Mouse (Mus musculus): ENCODE measurements at regions not wholly inside any gene's neighbourhood (a gene's known extent, or its start where the extent isn't known, plus 50 kb on each side); places are given as distances from the start of the nearest gene placed in this dataset.

DNA sequence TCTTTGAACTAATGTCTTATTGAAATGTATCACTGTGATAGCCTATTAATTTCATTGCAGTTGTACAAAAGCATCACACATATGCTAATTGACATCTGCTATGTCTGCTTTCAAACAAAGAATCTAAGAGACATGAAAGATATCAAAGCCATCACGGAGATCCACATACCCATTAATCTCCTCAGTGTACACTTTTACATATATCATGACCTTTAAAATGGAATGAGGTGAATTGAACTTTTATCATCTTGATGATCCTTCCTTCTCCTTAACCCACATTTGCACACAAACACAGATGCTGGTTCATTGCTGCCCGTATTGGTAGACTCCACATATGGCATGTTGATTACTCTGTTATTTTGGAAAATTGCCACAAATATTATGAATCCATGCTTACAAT lies 570.2 kb upstream of the Robo1 start:
- no peak for ATAC-seq (ENCODE audit: low read depth)
- Histone ChIP-seq H3K27ac (ENCODE audit: low read length) (no peak overlapping the region), H3K27me3 (ENCODE audit: control insufficient read depth, insufficient read depth, low read depth, low read length) (no peaks in the 10 kb centered on the region), H3K4me3 (ENCODE audit: low read length) (no peak overlapping the region), H3K36me3 (ENCODE audit: control insufficient read depth, insufficient read depth, low read length) (no peaks in the 10 kb centered on the region), H3K9me3 (ENCODE audit: control insufficient read depth, low read length) (no peaks in the 10 kb centered on the region), H3K4me2 (ENCODE audit: low read depth, low read length) (no peak overlapping the region), H3K9ac (ENCODE audit: low read length) (no peak overlapping the region), H3K4me1 (replicated peaks; ENCODE audit: control insufficient read depth, insufficient read depth, low read length) (no peaks in the 10 kb centered on the region)
- WGBS = 72% methylated on average over 2 of the region's 2 CpGs

DNA sequence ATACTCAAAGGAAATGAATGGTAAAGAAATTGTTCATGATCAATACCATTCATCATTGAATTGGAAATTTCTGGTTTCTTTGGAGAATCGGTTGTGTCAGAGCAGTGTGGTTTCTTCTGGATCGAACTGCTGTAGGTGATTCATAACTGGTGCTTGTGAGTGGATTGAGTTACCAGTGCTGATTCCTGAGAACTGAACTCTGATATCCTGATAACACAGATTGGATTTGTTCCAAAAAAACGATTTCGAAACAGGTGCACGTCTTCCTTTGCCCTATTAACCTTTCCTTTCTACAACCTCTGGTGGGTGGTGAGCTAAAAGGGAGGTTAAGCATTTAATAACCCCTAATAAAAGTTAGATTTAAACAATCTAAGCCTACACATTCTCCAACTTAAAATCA lies 569.0 kb upstream of the Robo1 start:
- no peaks in the 10 kb centered on the region for H3K9me3 ChIP-seq (ENCODE audit: control insufficient read depth, low read length)
- ATAC-seq (ENCODE audit: low read depth) = no peak
- H3K9ac ChIP-seq (ENCODE audit: low read length) = no peak overlapping the region
- H3K27ac ChIP-seq (ENCODE audit: low read length) = no peak overlapping the region
- no peaks in the 10 kb centered on the region for H3K36me3 ChIP-seq (ENCODE audit: control insufficient read depth, insufficient read depth, low read length)
- H3K4me2 ChIP-seq (ENCODE audit: low read depth, low read length) = no peak overlapping the region
- no peaks in the 10 kb centered on the region for H3K27me3 ChIP-seq (ENCODE audit: control insufficient read depth, insufficient read depth, low read depth, low read length)
- no peak overlapping the region for H3K4me3 ChIP-seq (ENCODE audit: low read length)
- H3K4me1 ChIP-seq (replicated peaks; ENCODE audit: control insufficient read depth, insufficient read depth, low read length) = no peaks in the 10 kb centered on the region
- whole genome bisulfite sequencing = 73% methylated on average over 5 of the region's 5 CpGs

DNA sequence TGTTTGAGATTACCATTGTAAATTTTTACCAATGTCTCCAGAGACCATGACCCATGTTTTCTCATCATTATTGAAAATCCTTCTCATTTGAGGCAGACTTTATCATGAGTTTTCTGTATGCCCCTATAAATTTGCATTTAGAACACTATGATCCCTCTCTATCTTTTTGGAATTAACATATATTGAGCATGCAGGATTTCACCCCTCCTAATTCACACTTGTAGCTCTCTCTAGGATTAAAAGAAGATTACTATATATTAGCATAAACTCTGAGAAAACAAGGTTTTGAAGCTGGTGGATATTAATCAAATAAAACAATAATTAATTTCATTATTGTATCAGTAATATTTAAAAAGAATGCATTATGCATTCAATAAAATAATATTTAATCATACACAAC lies 527.2 kb upstream of the Robo1 start:
- Histone ChIP-seq H3K4me2 (ENCODE audit: low read depth, low read length) (no peak overlapping the region), H3K36me3 (ENCODE audit: control insufficient read depth, insufficient read depth, low read length) (no peaks in the 10 kb centered on the region), H3K4me3 (ENCODE audit: low read length) (no peak overlapping the region), H3K4me1 (replicated peaks; ENCODE audit: control insufficient read depth, insufficient read depth, low read length) (no peaks in the 10 kb centered on the region), H3K9me3 (ENCODE audit: control insufficient read depth, low read length) (no peaks in the 10 kb centered on the region), H3K27ac (ENCODE audit: low read length) (no peak overlapping the region), H3K27me3 (ENCODE audit: control insufficient read depth, insufficient read depth, low read depth, low read length) (no peaks in the 10 kb centered on the region), H3K9ac (ENCODE audit: low read length) (no peak overlapping the region)
- ATAC-seq (ENCODE audit: low read depth) = no peak

DNA sequence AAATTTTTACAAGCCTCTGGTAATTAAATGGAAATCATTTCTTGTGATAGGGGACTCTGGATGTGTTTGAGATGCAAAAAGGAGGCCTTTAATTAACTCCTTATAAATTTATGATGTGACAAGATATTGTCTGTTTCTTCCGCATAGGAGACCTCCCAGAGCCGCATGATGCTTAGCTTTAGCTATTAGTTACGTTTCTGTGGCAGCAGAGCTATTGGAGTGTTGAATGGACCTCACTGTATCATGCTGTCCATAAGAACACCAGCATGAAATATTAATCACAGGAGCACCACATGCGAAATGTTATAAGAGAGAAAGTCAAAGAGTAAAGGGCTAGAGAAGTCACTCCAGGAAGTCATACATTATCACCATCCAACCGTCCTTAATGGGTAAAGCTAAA lies 495.3 kb upstream of the Robo1 start:
- Histone ChIP-seq H3K27ac (ENCODE audit: low read length) (no peak overlapping the region), H3K36me3 (ENCODE audit: control insufficient read depth, insufficient read depth, low read length) (no peaks in the 10 kb centered on the region), H3K9ac (ENCODE audit: low read length) (no peak overlapping the region), H3K4me1 (replicated peaks; ENCODE audit: control insufficient read depth, insufficient read depth, low read length) (no peaks in the 10 kb centered on the region), H3K9me3 (ENCODE audit: control insufficient read depth, low read length) (no peaks in the 10 kb centered on the region), H3K27me3 (ENCODE audit: control insufficient read depth, insufficient read depth, low read depth, low read length) (no peaks in the 10 kb centered on the region), H3K4me2 (ENCODE audit: low read depth, low read length) (no peak overlapping the region), H3K4me3 (ENCODE audit: low read length) (no peak overlapping the region)
- WGBS = 65% methylated on average over 5 of the region's 5 CpGs
- no peak for ATAC-seq (ENCODE audit: low read depth)

DNA sequence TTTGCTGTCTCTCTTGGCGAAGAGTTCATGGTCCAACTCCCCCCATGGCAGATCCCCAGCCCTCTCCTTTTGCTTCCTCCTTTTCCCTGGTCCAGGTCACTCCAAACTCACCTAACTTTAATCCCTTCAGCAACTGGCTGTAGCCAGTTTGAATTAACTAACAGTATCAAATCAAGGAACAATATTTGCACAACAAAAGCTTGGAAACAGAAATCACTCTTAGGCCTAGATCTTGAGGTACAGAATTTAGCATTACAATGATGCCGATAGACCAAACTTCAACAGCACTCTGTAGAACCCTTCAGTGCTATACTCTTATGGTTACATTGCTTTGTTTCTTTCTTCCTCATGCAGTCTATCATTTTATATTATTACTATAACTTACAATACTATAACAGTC lies 472.8 kb upstream of the Robo1 start:
- Histone ChIP-seq H3K9ac (ENCODE audit: low read length) (no peak overlapping the region), H3K4me1 (replicated peaks; ENCODE audit: control insufficient read depth, insufficient read depth, low read length) (no peaks in the 10 kb centered on the region), H3K4me2 (ENCODE audit: low read depth, low read length) (no peak overlapping the region), H3K27ac (ENCODE audit: low read length) (no peak overlapping the region), H3K27me3 (ENCODE audit: control insufficient read depth, insufficient read depth, low read depth, low read length) (no peaks in the 10 kb centered on the region), H3K9me3 (ENCODE audit: control insufficient read depth, low read length) (no peaks in the 10 kb centered on the region), H3K4me3 (ENCODE audit: low read length) (no peak overlapping the region), H3K36me3 (ENCODE audit: control insufficient read depth, insufficient read depth, low read length) (no peaks in the 10 kb centered on the region)
- WGBS = 79% methylated on average over 2 of the region's 2 CpGs
- no peak for ATAC-seq (ENCODE audit: low read depth)

DNA sequence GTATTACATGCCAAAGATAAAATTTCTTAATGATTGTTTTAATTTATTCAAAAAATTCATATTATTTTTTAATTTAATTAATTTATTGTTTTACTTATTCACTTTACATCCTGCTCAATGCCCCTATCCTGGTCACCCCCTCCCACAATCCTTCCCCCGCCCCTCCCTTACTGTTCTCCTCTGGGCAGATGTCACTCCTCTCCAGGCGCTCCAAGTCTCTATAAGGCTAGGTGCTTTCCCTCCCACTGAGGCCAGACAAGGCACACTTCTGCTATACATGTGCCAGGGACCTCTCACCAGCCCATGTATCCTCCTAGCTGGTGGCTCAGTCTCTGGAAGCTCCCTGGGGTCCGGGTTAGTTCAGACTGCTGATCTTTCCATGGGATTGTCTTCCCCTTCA lies 458.0 kb upstream of the Robo1 start:
- no peak overlapping the region for H3K4me3 ChIP-seq (ENCODE audit: low read length)
- 86% methylated on average over 3 of the region's 3 CpGs for WGBS
- no peaks in the 10 kb centered on the region for H3K4me1 ChIP-seq (replicated peaks; ENCODE audit: control insufficient read depth, insufficient read depth, low read length)
- H3K27ac ChIP-seq (ENCODE audit: low read length) = no peak overlapping the region
- H3K4me2 ChIP-seq (ENCODE audit: low read depth, low read length) = no peak overlapping the region
- H3K27me3 ChIP-seq (ENCODE audit: control insufficient read depth, insufficient read depth, low read depth, low read length) = no peaks in the 10 kb centered on the region
- ATAC-seq (ENCODE audit: low read depth) = no peak
- no peaks in the 10 kb centered on the region for H3K9me3 ChIP-seq (ENCODE audit: control insufficient read depth, low read length)
- H3K36me3 ChIP-seq (ENCODE audit: control insufficient read depth, insufficient read depth, low read length) = no peaks in the 10 kb centered on the region
- H3K9ac ChIP-seq (ENCODE audit: low read length) = no peak overlapping the region

DNA sequence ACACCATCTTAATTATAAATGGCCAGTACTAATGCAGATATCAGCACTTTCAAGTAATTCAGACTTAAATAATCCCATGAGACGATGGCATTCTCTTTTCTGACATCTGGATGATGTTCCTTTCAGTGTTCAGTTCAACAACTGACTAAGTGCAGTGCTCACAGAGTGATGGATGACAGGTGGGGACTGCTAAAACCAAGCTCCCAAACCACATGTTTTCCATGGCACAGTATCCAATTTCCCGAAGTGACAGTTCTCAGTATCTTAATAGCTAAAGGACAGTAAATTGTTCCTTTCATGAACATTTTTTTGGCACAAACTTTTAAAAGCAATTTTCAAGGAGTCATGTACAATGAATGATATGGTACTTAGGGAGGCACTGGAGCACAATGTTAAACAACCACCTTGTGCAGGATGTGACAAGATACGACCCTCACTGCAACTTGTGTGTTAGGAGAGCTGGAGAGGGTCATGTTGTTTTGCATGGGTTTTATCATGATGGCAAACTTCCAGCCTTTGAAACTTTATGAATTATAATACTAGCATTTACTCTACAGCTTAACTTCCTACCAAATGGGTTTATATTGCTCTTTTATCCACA lies 456.4 kb upstream of the Robo1 start:
- Histone ChIP-seq H3K36me3 (ENCODE audit: control insufficient read depth, insufficient read depth, low read length) (no peaks in the 10 kb centered on the region), H3K9me3 (ENCODE audit: control insufficient read depth, low read length) (no peaks in the 10 kb centered on the region), H3K4me1 (replicated peaks; ENCODE audit: control insufficient read depth, insufficient read depth, low read length) (no peaks in the 10 kb centered on the region), H3K4me2 (ENCODE audit: low read depth, low read length) (no peak overlapping the region), H3K27ac (ENCODE audit: low read length) (no peak overlapping the region), H3K4me3 (ENCODE audit: low read length) (no peak overlapping the region), H3K27me3 (ENCODE audit: control insufficient read depth, insufficient read depth, low read depth, low read length) (no peaks in the 10 kb centered on the region), H3K9ac (ENCODE audit: low read length) (no peak overlapping the region)
- 0 out of 2 replicates have a peak, but pooled peaks have one; percentile 23 for ATAC-seq (ENCODE audit: low read depth)
- WGBS = 37% methylated on average over 3 of the region's 3 CpGs

DNA sequence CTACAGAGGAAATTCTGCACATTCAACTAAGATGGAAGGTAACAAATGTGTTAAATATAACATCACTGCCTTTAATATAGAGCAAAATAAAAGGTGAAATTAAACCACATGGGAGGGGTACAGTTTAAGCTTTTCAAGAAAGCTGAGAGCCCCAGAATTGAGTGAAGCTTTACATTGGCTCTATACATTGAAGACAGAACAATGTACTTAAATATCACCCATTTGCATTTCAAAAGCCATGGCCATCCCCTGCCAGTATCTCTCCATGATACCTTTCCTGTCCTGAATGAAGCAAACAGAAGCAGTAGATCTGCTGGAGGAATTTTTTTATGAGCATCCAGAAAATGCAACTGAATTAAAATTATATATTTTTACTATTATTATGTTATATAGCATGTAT lies 450.2 kb upstream of the Robo1 start:
- Histone ChIP-seq H3K4me1 (replicated peaks; ENCODE audit: control insufficient read depth, insufficient read depth, low read length) (no peaks in the 10 kb centered on the region), H3K27ac (ENCODE audit: low read length) (no peak overlapping the region), H3K27me3 (ENCODE audit: control insufficient read depth, insufficient read depth, low read depth, low read length) (no peaks in the 10 kb centered on the region), H3K4me3 (ENCODE audit: low read length) (no peak overlapping the region), H3K9ac (ENCODE audit: low read length) (no peak overlapping the region), H3K4me2 (ENCODE audit: low read depth, low read length) (no peak overlapping the region), H3K9me3 (ENCODE audit: control insufficient read depth, low read length) (no peaks in the 10 kb centered on the region), H3K36me3 (ENCODE audit: control insufficient read depth, insufficient read depth, low read length) (no peaks in the 10 kb centered on the region)
- no peak for ATAC-seq (ENCODE audit: low read depth)

DNA sequence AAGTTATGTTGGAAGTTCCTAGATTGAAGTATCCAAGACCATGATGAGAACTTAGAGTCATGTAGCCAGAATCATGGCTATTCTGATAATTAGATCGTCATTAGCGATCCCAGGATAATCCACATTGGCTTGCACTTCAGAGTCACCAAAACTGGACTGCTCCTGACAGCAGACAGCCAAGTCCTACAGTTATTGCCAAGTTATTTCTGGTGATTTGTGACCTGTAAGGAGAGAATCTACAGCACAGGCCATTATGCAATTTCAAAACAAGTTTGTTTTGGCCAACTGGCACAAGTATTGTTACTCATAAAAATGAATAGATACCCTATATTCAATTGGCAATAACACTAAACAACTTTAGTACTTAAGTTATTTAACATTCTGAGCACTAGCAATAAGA lies 447.9 kb upstream of the Robo1 start:
- H3K27ac ChIP-seq (ENCODE audit: low read length) = no peak overlapping the region
- H3K4me1 ChIP-seq (replicated peaks; ENCODE audit: control insufficient read depth, insufficient read depth, low read length) = no peaks in the 10 kb centered on the region
- no peaks in the 10 kb centered on the region for H3K27me3 ChIP-seq (ENCODE audit: control insufficient read depth, insufficient read depth, low read depth, low read length)
- WGBS = 65% methylated on average over 2 of the region's 2 CpGs
- peak; percentile 75 for ATAC-seq (ENCODE audit: low read depth)
- no peaks in the 10 kb centered on the region for H3K9me3 ChIP-seq (ENCODE audit: control insufficient read depth, low read length)
- H3K4me3 ChIP-seq (ENCODE audit: low read length) = no peak overlapping the region
- H3K36me3 ChIP-seq (ENCODE audit: control insufficient read depth, insufficient read depth, low read length) = no peaks in the 10 kb centered on the region
- no peak overlapping the region for H3K4me2 ChIP-seq (ENCODE audit: low read depth, low read length)
- H3K9ac ChIP-seq (ENCODE audit: low read length) = no peak overlapping the region

DNA sequence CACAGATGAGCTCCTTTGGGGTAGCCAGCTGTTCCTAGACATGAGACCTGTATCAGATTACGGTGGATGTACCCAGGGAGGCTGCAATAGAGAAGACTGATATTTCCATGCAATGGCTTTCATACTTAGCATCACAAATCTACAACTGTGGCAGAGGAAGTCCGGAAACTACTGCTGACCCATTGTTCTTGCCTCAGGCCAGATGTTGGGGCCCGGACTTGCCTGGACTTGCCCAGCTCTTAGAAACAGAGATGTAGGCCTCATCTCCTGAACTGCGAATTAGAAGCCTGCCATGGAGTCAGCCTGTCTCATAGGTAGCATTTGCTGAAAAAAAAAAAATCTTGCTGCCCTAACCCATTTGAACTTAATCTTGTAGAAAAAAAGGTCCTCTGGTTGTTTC lies 422.4 kb upstream of the Robo1 start:
- Histone ChIP-seq H3K36me3 (ENCODE audit: control insufficient read depth, insufficient read depth, low read length) (no peaks in the 10 kb centered on the region), H3K4me2 (ENCODE audit: low read depth, low read length) (no peak overlapping the region), H3K4me1 (replicated peaks; ENCODE audit: control insufficient read depth, insufficient read depth, low read length) (no peaks in the 10 kb centered on the region), H3K27ac (ENCODE audit: low read length) (no peak overlapping the region), H3K9ac (ENCODE audit: low read length) (no peak overlapping the region), H3K4me3 (ENCODE audit: low read length) (no peak overlapping the region), H3K9me3 (ENCODE audit: control insufficient read depth, low read length) (no peaks in the 10 kb centered on the region), H3K27me3 (ENCODE audit: control insufficient read depth, insufficient read depth, low read depth, low read length) (no peaks in the 10 kb centered on the region)
- ATAC-seq (ENCODE audit: low read depth) = no peak
- 83% methylated on average over 4 of the region's 4 CpGs for WGBS
